Mouse (Mus musculus): ENCODE results near the gene Atxn7l2.

Atxn7l2 gene

GRCm38 (mm10) chr3:108206731-108207375 is 3.9 kb downstream of the Atxn7l2 start:
- DNase-seq (ENCODE audit: low read depth, low spot score) = no peak

- no peak for DNase-seq (ENCODE audit: low read depth, low spot score)
These were observed 5.1 kb downstream of the Atxn7l2 start for GRCm38 (mm10) chr3:108205601-108206000.

GRCm38 (mm10) chr3:108204470-108204869 is 6.3 kb downstream of the Atxn7l2 start:
- no peak for DNase-seq (ENCODE audit: low read depth, low spot score)

GRCm38 (mm10) chr3:108203621-108204325 is 7.0 kb downstream of the Atxn7l2 start:
- DNase-seq (ENCODE audit: low read depth, low spot score) = no peak

GRCm38 (mm10) chr3:108203212-108203611 is 7.5 kb downstream of the Atxn7l2 start:
- no peak for DNase-seq (ENCODE audit: low read depth, low spot score)

GRCm38 (mm10) chr3:108202506-108202905 is 8.2 kb downstream of the Atxn7l2 start:
- DNase-seq (ENCODE audit: low read depth, low spot score) = no peak

- peak; percentile 62 for DNase-seq (ENCODE audit: low read depth, low spot score)
These were observed 10.1 kb downstream of the Atxn7l2 start, which contains the start of gene Cyb561d1 for GRCm38 (mm10) chr3:108200329-108201323. Gene Cyb561d1 (minus strand): TSS chr3:108201212.

GRCm38 (mm10) chr3:108199231-108199630 is 11.5 kb downstream of the Atxn7l2 start:
- DNase-seq (ENCODE audit: low read depth, low spot score) = no peak

- DNase-seq (ENCODE audit: low read depth, low spot score) = no peak
These were observed 13.7 kb downstream of the Atxn7l2 start for GRCm38 (mm10) chr3:108197066-108197497.

- DNase-seq (ENCODE audit: low read depth, low spot score) = no peak
These were observed 14.7 kb downstream of the Atxn7l2 start for GRCm38 (mm10) chr3:108195941-108196590.

GRCm38 (mm10) chr3:108195287-108195686 is 15.4 kb downstream of the Atxn7l2 start:
- DNase-seq (ENCODE audit: low read depth, low spot score) = no peak

- DNase-seq (ENCODE audit: low read depth, low spot score) = no peak
These were observed 17.0 kb downstream of the Atxn7l2 start for GRCm38 (mm10) chr3:108193686-108194085.

GRCm38 (mm10) chr3:108189897-108190296 is 20.8 kb downstream of the Atxn7l2 start:
- DNase-seq (ENCODE audit: low read depth, low spot score) = no peak

GRCm38 (mm10) chr3:108188716-108189490 is 21.8 kb downstream of the Atxn7l2 start:
- no peak for DNase-seq (ENCODE audit: low read depth, low spot score)

GRCm38 (mm10) chr3:108187111-108187795 is 23.5 kb downstream of the Atxn7l2 start:
- no peak for DNase-seq (ENCODE audit: low read depth, low spot score)

- no peak for DNase-seq (ENCODE audit: low read depth, low spot score)
These were observed 24.4 kb downstream of the Atxn7l2 start, which contains the start of gene Amigo1 for GRCm38 (mm10) chr3:108186098-108187047. Gene Amigo1 (plus strand): TSS chr3:108186335.

- no peak for DNase-seq (ENCODE audit: low read depth, low spot score)
These were observed 25.2 kb downstream of the Atxn7l2 start for GRCm38 (mm10) chr3:108185460-108186097.

- no peak for DNase-seq (ENCODE audit: low read depth, low spot score)
These were observed 26.0 kb downstream of the Atxn7l2 start for GRCm38 (mm10) chr3:108184742-108185141.
